Mouse (Mus musculus): ENCODE results near the gene Gnl3l. TPM values are rescaled to one million over a fixed set of nuclear protein-coding genes. Genes with fewer than 3 reads are reported as not detected.

Gnl3l gene
- total and polyA plus RNA-seq, 3 experiments, result 44.3 to 61.9 (median 49.6) TPM

GRCm38 (mm10) chrX:150954721-150955120, 62.4 kb downstream of the Gnl3l start:
- Histone ChIP-seq H3K4me3 (ENCODE audit: control insufficient read depth in 1 of 2, insufficient read depth in 1 of 2, low read depth in 2 of 2, low read length in 2 of 2) (no peak overlapping the region), H3K9ac (ENCODE audit: control insufficient read depth, low read depth, low read length, poor library complexity, severe bottlenecking) (no peak overlapping the region), H3K79me2 (ENCODE audit: control insufficient read depth, insufficient read depth, low read length, poor library complexity) (no peaks in the 10 kb centered on the region), H3K9me3 (replicated peaks; ENCODE audit: insufficient read depth, low read length) (no peaks in the 10 kb centered on the region), H3K4me1 (ENCODE audit: control insufficient read depth in 1 of 2, insufficient read depth in 2 of 2, low read length in 2 of 2) (no peaks in the 10 kb centered on the region), H3K27me3 (ENCODE audit: control insufficient read depth in 1 of 2, insufficient read depth in 2 of 2, low read length in 2 of 2) (no peaks in the 10 kb centered on the region), H3K36me3 (ENCODE audit: control insufficient read depth in 1 of 2, insufficient read depth in 2 of 2, low read length in 2 of 2) (no peaks in the 10 kb centered on the region), H3K27ac (ENCODE audit: control insufficient read depth, low read depth, low read length) (no peak overlapping the region)
- DNase-seq (ENCODE audit: low read depth, low spot score), result no peak
- no peak for TF ChIP-seq JUND (IDR thresholded peaks at IDR 0.05; ENCODE audit: low read depth, low read length)
- no peak for TF ChIP-seq UBTF (IDR thresholded peaks at IDR 0.05; ENCODE audit: borderline replicate concordance, insufficient read depth, low read depth, low read length)
- TF ChIP-seq ELF1 (IDR thresholded peaks at IDR 0.05; ENCODE audit: low read depth, low read length), result no peak
- no peak for TF ChIP-seq USF2 (IDR thresholded peaks at IDR 0.05; ENCODE audit: borderline replicate concordance in 1 of 2, insufficient read depth in 1 of 2, low read depth in 1 of 2, low read length in 2 of 2)
- no peak for TF ChIP-seq GABPA (IDR thresholded peaks at IDR 0.05; ENCODE audit: low read depth, low read length)
- no peak for TF ChIP-seq BHLHE40 (IDR thresholded peaks at IDR 0.05; ENCODE audit: borderline replicate concordance, low read depth, low read length)
- TF ChIP-seq SIN3A (IDR thresholded peaks at IDR 0.05; ENCODE audit: low read length), result no peak
- no peak for TF ChIP-seq MAZ (IDR thresholded peaks at IDR 0.05; ENCODE audit: low read depth, low read length)
- no peak for TF ChIP-seq SMC3 (IDR thresholded peaks at IDR 0.05; ENCODE audit: low read depth, low read length)
- no peak for TF ChIP-seq MYB (IDR thresholded peaks at IDR 0.05; ENCODE audit: low read depth, low read length)
- TF ChIP-seq NRF1 (IDR thresholded peaks at IDR 0.05; ENCODE audit: insufficient read depth, low read depth, low read length, poor library complexity, severe bottlenecking), result no peak
- no peak for TF ChIP-seq MEF2A (IDR thresholded peaks at IDR 0.05; ENCODE audit: extremely low read depth, insufficient replicate concordance, low read depth, low read length, poor library complexity, severe bottlenecking)
- TF ChIP-seq EP300 (IDR thresholded peaks at IDR 0.05; ENCODE audit: low read depth in 1 of 2, low read length in 2 of 2), result no peak
- no peak for TF ChIP-seq POLR2A (IDR thresholded peaks at IDR 0.05; ENCODE audit: control insufficient read depth in 1 of 2, insufficient read depth in 1 of 2, low read depth in 1 of 2, low read length in 2 of 2, poor library complexity in 1 of 2)
- no peak for TF ChIP-seq ZC3H11A (IDR thresholded peaks at IDR 0.05; ENCODE audit: low read depth, low read length)
- no peak for TF ChIP-seq ZNF384 (IDR thresholded peaks at IDR 0.05; ENCODE audit: low read depth, low read length)
- no peak for TF ChIP-seq MAFK (IDR thresholded peaks at IDR 0.05; ENCODE audit: borderline replicate concordance, low read depth, low read length)
- no peak for TF ChIP-seq TBP (IDR thresholded peaks at IDR 0.05; ENCODE audit: low read depth, low read length)

Other genes starting within 250 kb of the Gnl3l start
- gene Maged2, start 203.0 kb downstream of the Gnl3l start, total RNA-seq (2012; rRNA removed), result not detected in 2 replicates
- not detected for gene Maged2, start 203.0 kb downstream of the Gnl3l start, polyA plus RNA-seq (2012; ENCODE audit: insufficient read depth in 1 of 2, insufficient read length in 2 of 2, low read depth in 1 of 2, low replicate concordance in 2 of 2, missing spikeins in 1 of 2)
- gene Fgd1, start 28.8 kb upstream of the Gnl3l start, total RNA-seq (2012; rRNA removed), result 0.16 and 0.31 TPM in 2 replicates
- under 1 TPM in 1 of 2 experiments, not detected in 1; 0.06 TPM for gene Fgd1, start 28.8 kb upstream of the Gnl3l start, polyA plus RNA-seq (2012; ENCODE audit: insufficient read depth in 1 of 2, insufficient read length in 2 of 2, low read depth in 1 of 2, low replicate concordance in 2 of 2, missing spikeins in 1 of 2)
- 56.2 and 61.9 TPM in 2 replicates for gene Tsr2, start 79.2 kb upstream of the Gnl3l start, total RNA-seq (2012; rRNA removed)
- gene Tsr2, start 79.2 kb upstream of the Gnl3l start, polyA plus RNA-seq (2012; ENCODE audit: insufficient read depth in 1 of 2, insufficient read length in 2 of 2, low read depth in 1 of 2, low replicate concordance in 2 of 2, missing spikeins in 1 of 2), result 100 to 1,000 TPM; 106 to 143 TPM
- not detected in 2 replicates for gene Wnk3, start 180.8 kb upstream of the Gnl3l start, total RNA-seq (2012; rRNA removed)
- under 1 TPM in 1 of 2 experiments, not detected in 1; 0.01 TPM for gene Wnk3, start 180.8 kb upstream of the Gnl3l start, polyA plus RNA-seq (2012; ENCODE audit: insufficient read depth in 1 of 2, insufficient read length in 2 of 2, low read depth in 1 of 2, low replicate concordance in 2 of 2, missing spikeins in 1 of 2)

Data from MEL (cell line).